Mouse (Mus musculus) ES-E14 (cell line): ENCODE data around the gene Ddx43.

Experiments
- HCFC1 ChIP-seq: IDR thresholded peaks from 2 replicates; pipeline ENCODE4 v1.6.1; 2012; ENCODE audit warnings: low read length, inconsistent platforms, borderline replicate concordance; ENCODE audit not compliant: insufficient read depth
- MAFK ChIP-seq: IDR thresholded peaks from 2 replicates; pipeline ENCODE4 v1.6.1; 2014; ENCODE audit warnings: mild to moderate bottlenecking, low read depth, low read length, inconsistent platforms; ENCODE audit not compliant: insufficient read depth

DNA sequence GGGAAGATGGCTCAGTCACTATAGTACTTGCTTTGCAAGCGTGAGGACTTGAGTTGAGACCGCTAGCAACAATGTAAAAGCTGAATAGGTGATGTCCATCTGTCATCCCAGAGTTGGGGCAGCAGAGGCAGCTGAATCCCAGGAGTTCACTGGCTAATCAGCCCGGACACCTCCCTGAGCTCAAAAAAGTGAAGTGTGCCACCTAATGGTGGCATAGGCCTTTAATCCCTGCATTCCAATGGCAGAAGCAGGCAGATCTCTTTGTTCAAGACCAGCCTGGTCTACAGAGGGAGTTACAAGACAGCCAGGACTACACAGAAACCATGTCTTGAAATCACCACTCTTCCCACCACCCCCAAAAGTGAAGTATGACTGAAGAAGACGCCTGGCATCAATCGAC lies 36.9 kb downstream of the Ddx43 start:
- no peak for TF ChIP-seq MAFK
- no peak for TF ChIP-seq HCFC1
